Mouse (Mus musculus): ENCODE data around the gene Ift43. TPM values are rescaled to one million over a fixed set of nuclear protein-coding genes. Genes with fewer than 3 reads are reported as not detected.

Gene Ift43
- total RNA-seq, 2 experiments from 2014 or later, result 13.9 to 15.0 TPM

GRCm38 (mm10) chr12:86078176-86078552 is 4.2 kb upstream of the Ift43 start:
- no peak for DNase-seq (ENCODE audit: low spot score in 2 of 2)

- peak in 1 of 2 experiments; percentile 58 for DNase-seq (ENCODE audit: low spot score in 2 of 2)
Observed at GRCm38 (mm10) chr12:86078553-86079201, 3.7 kb upstream of the Ift43 start, which contains the start of gene Tgfb3. Gene Tgfb3, minus strand, starts transcription at chr12:86079041.

- DNase-seq (ENCODE audit: low spot score in 2 of 2), result peak; percentile 87 to 95
Observed at GRCm38 (mm10) chr12:86079202-86079667, 3.1 kb upstream of the Ift43 start.

- peak in 1 of 2 experiments; percentile 66 for DNase-seq (ENCODE audit: low spot score in 2 of 2)
Observed at GRCm38 (mm10) chr12:86085873-86086272, 3.5 kb downstream of the Ift43 start.

GRCm38 (mm10) chr12:86086550-86086949 is 4.2 kb downstream of the Ift43 start:
- no peak for DNase-seq (ENCODE audit: low spot score in 2 of 2)

- no peak for DNase-seq (ENCODE audit: low spot score in 2 of 2)
Observed at GRCm38 (mm10) chr12:86088042-86088441, 5.7 kb downstream of the Ift43 start.

GRCm38 (mm10) chr12:86090764-86091163 is 8.4 kb downstream of the Ift43 start:
- DNase-seq (ENCODE audit: low spot score in 2 of 2), result no peak

GRCm38 (mm10) chr12:86091601-86092132 is 9.3 kb downstream of the Ift43 start:
- DNase-seq (ENCODE audit: low spot score in 2 of 2), result no peak

GRCm38 (mm10) chr12:86094075-86094474 is 11.7 kb downstream of the Ift43 start:
- DNase-seq (ENCODE audit: low spot score in 2 of 2), result no peak

- no peak for DNase-seq (ENCODE audit: low spot score in 2 of 2)
Observed at GRCm38 (mm10) chr12:86095806-86096205, 13.5 kb downstream of the Ift43 start.

GRCm38 (mm10) chr12:86097781-86098180 is 15.4 kb downstream of the Ift43 start:
- DNase-seq (ENCODE audit: low spot score in 2 of 2), result no peak

GRCm38 (mm10) chr12:86100711-86101110 is 18.4 kb downstream of the Ift43 start:
- no peak for DNase-seq (ENCODE audit: low spot score in 2 of 2)

- peak in 1 of 2 experiments; percentile 46 for DNase-seq (ENCODE audit: low spot score in 2 of 2)
Observed at GRCm38 (mm10) chr12:86102686-86103085, 20.3 kb downstream of the Ift43 start.

- DNase-seq (ENCODE audit: low spot score in 2 of 2), result peak in 1 of 2 experiments; percentile 67
Observed at GRCm38 (mm10) chr12:86103391-86103790, 21.1 kb downstream of the Ift43 start.

GRCm38 (mm10) chr12:86103852-86104251 is 21.5 kb downstream of the Ift43 start:
- DNase-seq (ENCODE audit: low spot score in 2 of 2), result no peak

- no peak for DNase-seq (ENCODE audit: low spot score in 2 of 2)
Observed at GRCm38 (mm10) chr12:86104297-86104696, 22.0 kb downstream of the Ift43 start.

GRCm38 (mm10) chr12:86105546-86105945 is 23.2 kb downstream of the Ift43 start:
- no peak for DNase-seq (ENCODE audit: low spot score in 2 of 2)

- no peak for DNase-seq (ENCODE audit: low spot score in 2 of 2)
Observed at GRCm38 (mm10) chr12:86106086-86106485, 23.7 kb downstream of the Ift43 start.

- DNase-seq (ENCODE audit: low spot score in 2 of 2), result no peak
Observed at GRCm38 (mm10) chr12:86107645-86108044, 25.3 kb downstream of the Ift43 start.

GRCm38 (mm10) chr12:86109531-86109930 is 27.2 kb downstream of the Ift43 start:
- no peak for DNase-seq (ENCODE audit: low spot score in 2 of 2)

GRCm38 (mm10) chr12:86110637-86111036 is 28.3 kb downstream of the Ift43 start:
- no peak for DNase-seq (ENCODE audit: low spot score in 2 of 2)

GRCm38 (mm10) chr12:86116295-86116835 is 34.0 kb downstream of the Ift43 start:
- DNase-seq (ENCODE audit: low spot score in 2 of 2), result no peak

GRCm38 (mm10) chr12:86124016-86124415 is 41.7 kb downstream of the Ift43 start:
- DNase-seq (ENCODE audit: low spot score in 2 of 2), result no peak
